Mouse (Mus musculus) G1E-ER4 (cell line): ENCODE measurements around the gene Nrgn. TPM values are rescaled to one million over a fixed set of nuclear protein-coding genes. Genes with fewer than 3 reads are reported as not detected.

Experiments used
- GATA1 ChIP-seq: IDR thresholded peaks from one replicate; pipeline ENCODE4 v1.8.0; 2012; ENCODE audit warnings: low read length, inconsistent platforms
- polyA plus RNA-seq: library from polyadenylated mRNA; stranded (reverse); fragments of >175 nt; gene quantifications from 2 replicates; pipeline ENCODE4 v1.2.3, GENCODE M21; 2012

The Nrgn gene
- polyA plus RNA-seq, 1 experiment, result 1,668 TPM

DNA sequence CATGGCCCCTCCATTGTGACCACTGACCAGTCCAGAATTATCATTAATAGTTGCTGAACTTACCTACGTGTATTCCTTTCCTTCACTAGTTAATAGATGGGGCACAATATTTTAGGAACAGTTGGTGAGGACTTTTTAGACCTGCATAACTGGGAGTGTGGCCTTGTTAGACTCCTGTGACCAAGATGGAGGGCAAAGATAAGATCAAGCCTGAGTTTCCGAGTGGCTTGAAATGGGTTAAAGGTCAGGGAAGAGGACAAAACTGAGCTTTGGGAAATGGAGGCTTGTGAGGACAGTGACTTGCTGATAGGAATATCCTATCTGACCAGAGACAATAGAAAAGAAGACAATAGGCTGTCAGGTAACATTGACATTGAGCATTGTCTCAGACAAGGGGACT lies 27.2 kb downstream of the Nrgn start:
- TF ChIP-seq GATA1, result no peak

DNA sequence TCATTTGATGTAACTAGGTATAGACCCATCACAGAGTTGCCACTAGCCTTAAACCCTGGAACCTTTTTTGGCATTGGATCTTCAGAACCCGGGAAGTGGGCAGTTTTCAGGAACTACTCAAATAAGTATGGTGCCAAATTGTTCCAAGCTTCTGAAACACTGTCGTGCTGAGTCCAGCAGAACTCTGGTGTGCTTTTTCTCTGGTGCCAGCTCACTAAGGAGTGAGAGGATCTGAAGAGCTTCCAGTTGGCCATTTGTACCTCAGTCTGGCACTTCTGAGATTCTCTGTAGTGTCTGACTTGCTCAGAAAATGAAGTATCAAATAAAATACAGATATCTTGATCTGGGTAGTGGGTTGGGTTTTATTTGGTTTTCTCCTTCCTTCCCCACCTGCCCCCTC lies 32.7 kb downstream of the Nrgn start:
- no peak for TF ChIP-seq GATA1

DNA sequence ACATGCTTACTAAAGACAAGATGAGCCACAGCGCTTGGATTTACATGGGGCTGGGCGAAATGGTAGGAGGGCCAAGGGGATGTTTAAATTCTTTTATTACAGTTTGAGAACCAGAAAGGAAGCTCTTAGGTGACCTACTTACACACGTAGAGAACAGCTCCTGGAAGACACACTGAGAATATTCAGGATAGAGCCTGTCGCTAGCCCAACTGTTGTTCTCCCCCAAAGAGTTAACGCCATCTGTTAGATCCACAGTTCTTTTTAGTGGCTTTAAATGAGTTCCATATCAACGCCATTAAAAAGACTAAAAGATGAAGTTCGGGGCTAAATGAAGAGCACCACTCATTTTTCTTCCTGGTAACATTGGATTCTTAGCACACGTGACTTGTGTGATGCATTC lies 33.7 kb downstream of the Nrgn start:
- no peak for TF ChIP-seq GATA1

DNA sequence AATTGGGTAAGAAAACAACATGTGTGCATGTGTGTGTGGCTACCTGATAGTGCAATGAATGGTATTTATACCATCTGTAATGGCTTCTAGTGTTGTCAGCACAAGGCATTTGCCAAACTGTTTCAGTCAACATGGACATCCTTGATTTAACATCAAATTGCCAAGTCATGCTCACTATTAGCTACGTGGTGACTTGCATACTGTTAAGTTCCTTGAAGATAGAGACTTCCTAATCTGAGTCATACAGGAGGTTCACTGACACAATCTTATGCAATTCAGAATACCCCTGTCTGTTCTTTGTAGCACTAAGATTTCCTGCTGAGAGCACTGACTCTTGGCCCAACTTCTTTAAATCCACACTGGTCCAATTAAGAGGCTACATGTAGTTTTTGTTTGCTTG lies 35.2 kb downstream of the Nrgn start:
- peak; percentile 98 for TF ChIP-seq GATA1

DNA sequence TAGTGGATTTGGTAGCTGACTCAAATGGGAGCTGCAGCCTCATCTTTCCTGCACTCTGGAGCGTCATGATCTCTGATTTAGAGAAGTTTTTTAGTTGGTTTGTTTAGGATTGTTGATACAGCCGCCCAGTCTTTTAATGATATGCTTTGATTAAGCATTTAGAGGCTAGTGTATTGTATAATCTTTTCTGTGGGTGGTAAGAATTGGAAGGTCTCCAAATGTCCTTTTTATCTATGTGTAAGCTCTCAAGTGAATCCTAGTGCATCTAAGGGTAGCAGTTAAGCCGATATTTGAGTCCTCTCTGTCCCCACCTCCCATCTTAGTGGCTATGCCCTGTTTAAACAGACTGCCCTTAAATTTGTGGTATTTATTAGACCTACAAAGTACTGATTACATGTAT lies 38.2 kb downstream of the Nrgn start:
- no peak for TF ChIP-seq GATA1

DNA sequence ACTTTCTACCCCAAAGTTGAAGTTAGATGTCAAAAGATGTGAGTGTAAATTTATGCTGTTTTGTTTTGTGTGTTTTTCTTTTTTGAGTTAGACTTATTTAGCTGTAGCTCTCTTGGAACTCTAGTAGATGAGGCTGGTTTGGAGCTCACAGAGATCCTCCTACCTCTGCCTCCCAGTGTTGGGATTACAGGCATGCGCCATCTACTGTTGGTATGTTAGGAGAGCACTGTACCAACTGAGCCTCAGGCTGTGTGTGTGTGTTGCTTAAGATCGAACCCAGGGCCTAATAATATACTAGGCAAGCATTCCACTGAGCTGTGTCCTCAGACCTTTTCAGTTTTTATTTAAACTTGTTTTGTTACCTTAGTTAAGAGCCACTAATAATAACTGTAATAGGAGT lies 40.6 kb downstream of the Nrgn start:
- TF ChIP-seq GATA1, result no peak

DNA sequence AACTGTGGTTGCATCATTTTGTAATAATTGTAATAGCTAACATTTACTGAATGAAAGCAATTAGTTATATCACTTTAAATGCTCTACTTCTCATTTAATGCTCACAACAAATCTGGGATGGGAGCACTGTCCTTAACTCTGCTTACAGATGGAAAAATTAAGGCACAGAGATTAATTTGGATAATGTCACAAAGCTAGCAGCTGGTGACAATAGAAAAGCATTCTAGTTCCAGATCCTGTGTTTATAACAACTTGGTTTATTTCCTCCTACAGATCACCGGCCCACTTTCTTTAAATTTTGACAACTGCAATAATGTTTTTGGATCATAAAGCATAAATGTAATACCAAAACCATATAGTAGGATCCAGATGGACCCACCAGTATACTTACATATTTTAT lies 46.7 kb downstream of the Nrgn start:
- no peak for TF ChIP-seq GATA1

DNA sequence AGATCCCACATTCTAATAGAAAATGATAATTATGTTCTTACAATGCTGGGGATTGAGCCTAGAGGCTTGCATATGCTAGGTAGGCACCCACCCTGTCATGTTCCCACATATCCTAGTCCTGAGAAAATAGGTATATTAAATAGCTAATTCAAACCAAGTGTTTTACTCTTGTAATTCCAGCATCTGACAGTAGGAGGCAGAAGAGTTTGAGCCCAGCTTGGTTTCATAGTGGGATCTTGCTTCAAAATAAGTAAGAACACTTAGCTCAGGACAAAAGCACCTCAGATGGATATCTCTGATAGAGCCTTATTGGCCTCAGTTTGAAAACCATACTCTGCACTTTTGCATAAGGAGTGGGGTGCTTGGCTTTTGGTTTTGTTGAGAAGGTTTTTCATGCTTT lies 48.4 kb downstream of the Nrgn start:
- no peak for TF ChIP-seq GATA1

DNA sequence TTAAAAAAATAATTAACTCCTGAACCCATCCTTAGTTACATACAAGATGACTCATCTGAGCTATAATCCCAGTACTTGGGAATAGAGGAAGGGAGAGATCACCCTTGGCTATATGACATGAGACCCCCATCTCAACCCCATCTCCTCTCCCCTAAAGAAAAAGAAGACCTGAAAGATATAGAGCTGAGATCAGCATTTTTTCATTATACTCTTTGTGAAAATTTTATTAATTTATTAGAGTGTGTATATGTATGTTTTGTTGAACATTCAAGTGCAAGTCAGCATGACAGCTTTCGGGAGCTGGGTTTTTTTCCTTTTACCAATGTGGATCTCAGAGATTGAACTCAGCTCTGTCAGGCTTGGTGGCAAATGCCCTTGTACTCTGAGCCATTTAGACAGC lies 51.5 kb downstream of the Nrgn start:
- no peak for TF ChIP-seq GATA1

DNA sequence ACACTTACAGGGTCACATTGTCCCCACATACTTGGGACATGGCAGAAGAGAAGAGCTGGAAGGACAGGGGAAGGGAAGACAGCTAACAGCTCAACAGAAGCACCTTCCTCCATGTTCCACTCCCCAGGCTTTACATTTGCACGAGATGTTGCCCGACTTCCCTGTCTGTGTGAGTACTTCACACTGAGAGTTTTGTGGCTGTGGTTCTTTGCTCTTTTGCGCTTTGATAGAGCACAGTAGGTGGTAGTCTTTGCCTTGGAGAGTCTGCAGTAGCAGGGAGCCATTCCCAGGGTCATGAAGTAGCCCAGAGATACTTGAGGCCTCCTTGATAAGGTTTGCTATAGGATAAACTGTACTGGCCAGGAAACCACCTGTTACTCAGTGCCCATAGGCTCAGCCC lies 52.5 kb downstream of the Nrgn start:
- no peak for TF ChIP-seq GATA1

DNA sequence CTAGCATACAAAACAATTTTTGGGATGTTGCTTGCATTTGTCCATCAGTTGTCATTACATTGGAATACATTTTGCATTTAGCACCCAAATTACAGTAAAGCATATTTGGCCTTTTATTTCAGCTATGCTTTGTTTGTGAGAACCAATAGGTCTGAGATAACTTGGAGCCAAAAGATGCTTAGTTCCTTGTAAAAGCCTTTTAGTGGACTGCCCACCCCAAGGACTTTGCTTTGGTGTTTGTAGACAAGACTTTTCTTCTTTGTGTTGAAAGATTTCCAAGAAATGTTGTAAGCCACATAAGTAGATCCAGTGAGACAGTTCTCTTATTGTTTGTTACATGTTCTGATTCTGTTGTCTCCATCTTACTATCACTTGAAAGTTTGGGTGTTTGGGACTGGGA lies 56.4 kb downstream of the Nrgn start:
- no peak for TF ChIP-seq GATA1

DNA sequence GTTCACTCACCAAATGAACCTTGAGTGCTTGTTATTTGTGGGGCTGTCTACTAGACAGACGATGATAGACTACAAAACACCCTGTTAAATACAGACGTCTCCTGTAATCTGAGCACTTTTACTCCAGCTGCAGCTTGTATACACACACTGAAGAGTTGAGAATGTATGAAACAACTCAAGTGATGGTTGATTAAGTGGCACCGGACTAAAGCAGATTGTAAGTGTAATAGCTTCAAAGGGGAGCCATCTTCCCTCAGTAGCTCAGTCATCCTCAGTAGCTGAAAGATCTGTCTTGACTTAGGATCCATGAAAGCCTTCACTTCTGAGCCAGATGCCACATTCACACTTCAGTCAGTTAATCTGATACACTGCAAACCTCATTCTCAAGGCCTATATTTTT lies 56.9 kb downstream of the Nrgn start:
- no peak for TF ChIP-seq GATA1

Other genes starting within 250 kb of the Nrgn start
- gene Ccdc15, start 204.5 kb downstream of the Nrgn start, polyA plus RNA-seq, result 7.9 and 9.1 TPM in 2 replicates
- gene Hepacam, start 185.6 kb downstream of the Nrgn start, polyA plus RNA-seq, result not detected in 2 replicates
- not detected in 2 replicates for gene Robo4, start 151.0 kb downstream of the Nrgn start, polyA plus RNA-seq
- gene Robo3, start 119.7 kb downstream of the Nrgn start, polyA plus RNA-seq, result 0.13 and 0.19 TPM in 2 replicates
- 18.0 and 23.7 TPM in 2 replicates for gene Msantd2, start 63.6 kb downstream of the Nrgn start, polyA plus RNA-seq
- 0.04 TPM in 1 of 2 replicates, not detected in the other for gene Esam, start 24.8 kb downstream of the Nrgn start, polyA plus RNA-seq
- gene Vsig2, start 13.6 kb downstream of the Nrgn start, polyA plus RNA-seq, result not detected in 2 replicates
- 0.86 and 0.97 TPM in 2 replicates for gene Siae, start 2.8 kb upstream of the Nrgn start, polyA plus RNA-seq
- gene Spa17, start 60.8 kb upstream of the Nrgn start, polyA plus RNA-seq, result 1.4 and 2.0 TPM in 2 replicates
- gene Tbrg1, start 104.4 kb upstream of the Nrgn start, polyA plus RNA-seq, result 69.6 and 77.5 TPM in 2 replicates
- not detected in 2 replicates for gene Panx3, start 116.3 kb upstream of the Nrgn start, polyA plus RNA-seq
- not detected in 2 replicates for gene Olfr160, start 163.3 kb upstream of the Nrgn start, polyA plus RNA-seq
- not detected in 2 replicates for gene Olfr874, start 192.2 kb upstream of the Nrgn start, polyA plus RNA-seq
- gene Olfr875, start 219.0 kb upstream of the Nrgn start, polyA plus RNA-seq, result not detected in 2 replicates